Mouse (Mus musculus) neural tube, embryonic 11.5 days (tissue): ENCODE data around the gene Pou2f1. TPM values are rescaled to one million over a fixed set of nuclear protein-coding genes. Genes with fewer than 3 reads are reported as not detected.

Source experiments
- ATAC-seq: fragments of 200-750 bp; cut with Nextera tagmentation; 2 replicates; pipeline ENCODE4 v1.8.0; 2017; ENCODE audit warnings: moderate number of reproducible peaks, mild to moderate bottlenecking, moderate TSS enrichment, moderate library complexity; ENCODE audit not compliant: insufficient read depth, low FRiP score, low TSS enrichment
- DNase-seq: peaks from one replicate; pipeline ENCODE4 v3.0.0-alpha.2; 2015; ENCODE audit warnings: low spot score
- H3K27ac ChIP-seq: fragments of 300-500 bp; sonication (generic); 2 replicates; pipeline ENCODE4 v1.5.1; 2014; ENCODE audit warnings: low read depth, mild to moderate bottlenecking, low read length
- H3K27me3 ChIP-seq: fragments of 300-500 bp; sonication (generic); 2 replicates; pipeline ENCODE4 v1.6.1; 2014; ENCODE audit warnings: mild to moderate bottlenecking, low read length, mixed read lengths; ENCODE audit not compliant: control insufficient read depth, insufficient read depth
- H3K36me3 ChIP-seq: fragments of 300-500 bp; sonication (generic); 2 replicates; pipeline ENCODE4 v1.6.1; 2014; ENCODE audit warnings: mild to moderate bottlenecking, low read length, moderate library complexity, mixed read lengths; ENCODE audit not compliant: control insufficient read depth, insufficient read depth
- H3K4me1 ChIP-seq: fragments of 300-500 bp; sonication (generic); 2 replicates; pipeline ENCODE4 v1.6.1; 2014; ENCODE audit warnings: low read length, mixed read lengths; ENCODE audit not compliant: control insufficient read depth, insufficient read depth
- H3K4me2 ChIP-seq: fragments of 300-500 bp; sonication (generic); 2 replicates; pipeline ENCODE4 v1.6.1; 2014; ENCODE audit warnings: low read depth, mild to moderate bottlenecking, moderate library complexity
- H3K4me3 ChIP-seq: fragments of 300-500 bp; sonication (generic); 2 replicates; pipeline ENCODE4 v1.5.1; 2014; ENCODE audit warnings: low read depth, low read length
- H3K9ac ChIP-seq: fragments of 300-500 bp; sonication (generic); 2 replicates; pipeline ENCODE4 v1.6.1; 2014; ENCODE audit warnings: mild to moderate bottlenecking, low read length
- H3K9me3 ChIP-seq: fragments of 300-500 bp; sonication (generic); 2 replicates; pipeline ENCODE4 v1.6.1; 2016; ENCODE audit warnings: low read length; ENCODE audit not compliant: control insufficient read depth
- WGBS: fragments of 180-500 bp; shearing (Covaris S2); extraction: QIAGEN DNeasy Blood & Tissue Kit; methylation state at CpG from one replicate; pipeline ENCODE4 v1.1.7; 2014; 5-methylcytosine and 5-hydroxymethylcytosine counted together
- polyA plus RNA-seq: library from polyadenylated mRNA; unstranded; fragments of >200 nt; fragmentation: Nextera tagmentation; extraction: Ambion mirVana; gene quantifications from 2 replicates; pipeline ENCODE4 v1.2.1, GENCODE M21; 2014

The Pou2f1 gene
- polyA plus RNA-seq, 1 experiment from 2014 or later, result 27.5 TPM

DNA sequence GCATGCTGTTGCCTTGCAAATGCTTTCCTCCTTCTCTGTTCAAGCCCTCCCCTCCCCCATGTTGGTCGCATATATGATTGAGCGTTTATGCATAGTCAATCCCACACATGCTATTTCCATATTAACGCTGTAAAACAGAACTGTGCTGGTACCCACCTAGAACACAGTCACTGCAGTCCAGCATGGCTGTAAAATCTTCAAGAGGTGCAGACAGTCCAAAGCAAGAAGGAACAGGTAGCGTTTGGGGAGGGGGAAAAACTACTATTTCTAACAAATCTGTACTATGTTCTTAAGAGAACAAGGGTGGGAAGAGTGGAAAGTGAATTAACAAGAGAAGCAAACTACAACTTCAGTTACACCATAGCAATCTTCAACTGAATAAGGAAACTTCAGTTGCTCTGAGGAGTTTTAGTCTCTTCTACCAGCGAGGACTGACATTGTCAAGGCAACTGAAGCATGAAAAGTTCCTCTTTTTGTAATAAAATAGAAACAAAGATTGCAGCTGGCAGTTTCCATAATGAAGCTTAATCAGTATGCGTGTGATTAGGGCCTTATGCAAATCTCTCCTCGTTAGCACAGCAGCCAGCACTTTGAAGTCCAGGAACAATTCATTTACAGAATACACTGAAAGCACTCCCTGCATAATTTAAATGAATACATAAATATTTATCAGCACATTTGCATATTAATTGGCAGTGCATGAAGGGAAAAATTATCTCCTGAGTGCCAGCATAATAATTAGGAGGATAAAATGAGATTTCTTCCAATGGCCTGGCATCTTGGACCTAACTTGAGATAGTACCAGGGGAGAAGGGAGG lies 67.6 kb downstream of the Pou2f1 start:
- Histone ChIP-seq H3K27ac (no peak overlapping the region), H3K36me3 (no peaks in the 10 kb centered on the region), H3K9ac (no peak overlapping the region), H3K27me3 (no peaks in the 10 kb centered on the region), H3K4me3 (no peak overlapping the region), H3K9me3 (no peaks in the 10 kb centered on the region), H3K4me1 (peaks cover 12% of the 10 kb centered on the region), H3K4me2 (no peak overlapping the region)
- peak; percentile 97 for ATAC-seq
- peak; percentile 37 for DNase-seq
- WGBS, result 54% methylated on average over 7 of the region's 7 CpGs

DNA sequence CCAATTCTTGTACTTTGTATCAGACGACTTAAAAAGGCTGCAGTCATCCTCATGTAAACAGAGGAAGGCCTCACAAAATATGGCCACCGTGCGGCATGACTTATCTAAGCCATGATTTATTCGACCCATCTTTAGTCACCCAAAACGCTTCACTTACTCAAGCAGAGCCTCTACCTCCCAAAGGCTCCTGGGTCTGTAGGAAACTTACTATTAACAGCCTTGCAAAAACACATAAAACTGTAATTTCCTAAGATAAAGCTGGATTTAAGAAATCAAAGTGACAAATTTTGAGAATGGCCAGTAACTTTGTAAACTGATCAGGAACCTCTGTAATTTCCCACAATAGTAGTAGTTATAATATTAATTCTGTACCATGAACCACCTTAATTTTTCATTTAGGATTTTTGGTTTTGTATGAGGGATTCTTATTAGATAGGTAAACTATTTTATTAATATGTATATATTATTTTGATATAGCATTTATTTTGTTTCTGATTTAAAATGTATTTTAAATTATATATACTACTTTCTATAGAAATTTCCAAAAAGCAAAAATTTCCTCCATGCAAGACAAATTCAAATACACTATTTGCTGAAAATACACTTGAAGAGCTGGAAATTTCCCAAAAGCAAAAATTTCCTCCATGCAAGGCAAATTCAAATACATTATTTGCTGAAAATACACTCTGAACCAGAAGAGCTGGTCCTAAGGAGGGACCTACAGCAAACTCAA lies 68.4 kb downstream of the Pou2f1 start:
- no peak overlapping the region for H3K4me3 ChIP-seq

DNA sequence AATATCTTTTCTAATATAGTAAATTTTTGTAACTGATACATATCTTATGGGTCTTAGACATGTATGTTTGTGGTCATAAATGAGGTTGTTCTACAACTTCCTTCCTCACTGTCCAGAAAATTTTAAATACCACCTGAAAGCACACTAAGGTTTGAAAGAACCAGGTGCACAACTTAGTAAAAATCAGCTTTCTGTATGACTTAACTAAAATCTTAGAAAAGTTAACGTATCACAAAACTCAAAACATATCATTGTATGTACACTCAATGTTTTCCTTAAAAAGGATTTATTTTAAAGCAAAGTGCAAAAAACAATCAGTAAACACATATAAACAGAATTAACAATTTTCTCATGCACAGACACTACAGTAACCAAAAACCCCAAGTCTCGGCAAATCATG lies 69.6 kb downstream of the Pou2f1 start:
- H3K4me1 ChIP-seq, result peaks cover 12% of the 10 kb centered on the region
- no peaks in the 10 kb centered on the region for H3K9me3 ChIP-seq
- no peak overlapping the region for H3K4me3 ChIP-seq
- H3K4me2 ChIP-seq, result no peak overlapping the region
- H3K27ac ChIP-seq, result no peak overlapping the region
- ATAC-seq (no peak), DNase-seq (no peak)
- H3K9ac ChIP-seq, result no peak overlapping the region
- H3K36me3 ChIP-seq, result no peaks in the 10 kb centered on the region
- WGBS, result 96% methylated on average over 2 of the region's 2 CpGs
- H3K27me3 ChIP-seq, result no peaks in the 10 kb centered on the region

More for the DNA sequence above, 68.4 kb downstream of the Pou2f1 start:
- WGBS, result 73% methylated on average over 5 of the region's 5 CpGs
- no peaks in the 10 kb centered on the region for H3K27me3 ChIP-seq
- ATAC-seq (no peak), DNase-seq (no peak)
- no peaks in the 10 kb centered on the region for H3K9me3 ChIP-seq
- H3K4me2 ChIP-seq, result no peak overlapping the region
- peaks cover 12% of the 10 kb centered on the region for H3K4me1 ChIP-seq
- H3K36me3 ChIP-seq, result no peaks in the 10 kb centered on the region
- no peak overlapping the region for H3K9ac ChIP-seq
- H3K27ac ChIP-seq, result no peak overlapping the region

DNA sequence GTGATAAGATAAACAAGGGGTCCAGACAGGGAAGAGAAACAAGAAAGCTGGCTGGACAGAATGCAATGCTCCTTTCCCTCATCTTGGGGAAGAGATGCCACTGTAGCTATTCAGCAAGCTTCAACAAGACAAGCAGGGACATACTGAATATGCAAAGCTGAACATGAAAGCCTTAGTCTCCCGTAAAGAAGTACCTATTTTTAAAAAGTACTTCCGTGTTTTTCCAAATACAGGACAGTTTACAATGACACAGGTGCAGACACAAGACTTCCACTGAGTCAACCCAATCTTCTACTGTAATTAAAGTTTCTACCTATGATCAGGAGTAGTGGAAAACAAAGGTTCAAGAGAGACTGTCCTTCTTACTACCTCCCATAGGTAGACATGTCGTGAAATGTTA lies 72.0 kb downstream of the Pou2f1 start:
- Histone ChIP-seq H3K4me2 (no peak overlapping the region), H3K27ac (no peak overlapping the region), H3K27me3 (no peaks in the 10 kb centered on the region), H3K4me1 (peaks cover 11% of the 10 kb centered on the region), H3K4me3 (no peak overlapping the region), H3K36me3 (no peaks in the 10 kb centered on the region), H3K9me3 (no peaks in the 10 kb centered on the region), H3K9ac (no peak overlapping the region)
- ATAC-seq, result no peak
- DNase-seq, result no peak
- WGBS, result 86% methylated on average over 3 of the region's 3 CpGs

DNA sequence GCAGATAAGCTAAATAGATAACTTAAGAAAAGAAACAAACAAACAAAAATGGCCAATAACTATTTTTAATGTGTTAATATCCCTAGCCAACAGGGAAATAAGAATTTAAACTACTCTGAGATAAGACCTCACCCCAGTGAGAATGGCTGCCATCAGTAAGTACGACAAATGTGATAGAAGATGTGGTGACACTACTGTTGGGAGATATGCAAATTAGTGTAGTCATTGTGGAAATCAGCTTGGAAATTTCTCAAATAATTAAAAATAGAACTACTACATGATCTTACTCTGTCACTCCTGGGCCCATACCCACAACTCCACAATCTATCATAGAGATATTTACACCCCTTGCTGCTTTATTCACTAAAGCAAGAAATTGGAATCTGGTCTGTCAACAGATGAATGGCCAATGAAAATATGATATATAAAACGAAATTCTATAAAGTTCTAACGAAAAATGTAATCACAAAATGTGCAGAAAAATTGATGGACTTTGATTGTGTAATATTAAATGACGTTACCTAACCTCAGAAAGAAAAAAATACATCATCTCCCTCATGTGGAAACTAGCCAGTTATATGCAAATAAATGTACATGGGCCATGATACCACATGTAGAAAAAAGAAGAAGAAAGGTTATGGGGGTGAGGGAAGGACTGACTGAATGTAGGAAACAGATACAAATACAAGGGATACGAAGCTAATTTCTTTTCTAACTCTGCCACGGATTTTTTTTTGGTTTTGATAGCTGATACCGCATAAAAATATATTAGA lies 74.8 kb downstream of the Pou2f1 start:
- no peak for DNase-seq
- WGBS, result 91% methylated on average over 7 of the region's 7 CpGs
- ATAC-seq, result no peak
- Histone ChIP-seq H3K27me3 (no peaks in the 10 kb centered on the region), H3K4me2 (no peak overlapping the region), H3K27ac (no peak overlapping the region), H3K4me1 (no peaks in the 10 kb centered on the region), H3K9me3 (no peaks in the 10 kb centered on the region), H3K36me3 (no peaks in the 10 kb centered on the region), H3K4me3 (no peak overlapping the region), H3K9ac (no peak overlapping the region)

DNA sequence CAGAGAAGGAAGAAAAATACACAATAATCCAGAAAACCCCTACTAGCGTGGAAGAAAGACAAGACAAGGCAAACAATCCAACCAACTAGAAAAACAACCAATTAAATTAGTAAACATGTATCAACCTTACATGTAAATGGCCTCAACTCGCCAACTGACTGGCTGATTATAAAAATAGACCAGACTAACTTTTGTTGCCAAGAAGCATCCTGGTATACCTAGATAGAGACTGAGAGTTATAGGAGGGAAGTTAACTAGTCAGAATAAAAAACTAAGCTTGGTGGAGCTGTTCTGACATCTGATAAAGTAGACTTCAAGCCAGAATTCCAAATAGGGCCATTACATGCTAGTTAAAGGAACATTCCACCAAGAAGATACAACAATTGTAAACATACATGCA lies 77.3 kb downstream of the Pou2f1 start:
- Histone ChIP-seq H3K4me3 (no peak overlapping the region), H3K27ac (no peak overlapping the region), H3K4me1 (no peaks in the 10 kb centered on the region), H3K9ac (no peak overlapping the region), H3K9me3 (no peaks in the 10 kb centered on the region), H3K4me2 (no peak overlapping the region), H3K36me3 (no peaks in the 10 kb centered on the region), H3K27me3 (no peaks in the 10 kb centered on the region)
- 90% methylated on average over 2 of the region's 2 CpGs for WGBS
- ATAC-seq (no peak), DNase-seq (no peak)

DNA sequence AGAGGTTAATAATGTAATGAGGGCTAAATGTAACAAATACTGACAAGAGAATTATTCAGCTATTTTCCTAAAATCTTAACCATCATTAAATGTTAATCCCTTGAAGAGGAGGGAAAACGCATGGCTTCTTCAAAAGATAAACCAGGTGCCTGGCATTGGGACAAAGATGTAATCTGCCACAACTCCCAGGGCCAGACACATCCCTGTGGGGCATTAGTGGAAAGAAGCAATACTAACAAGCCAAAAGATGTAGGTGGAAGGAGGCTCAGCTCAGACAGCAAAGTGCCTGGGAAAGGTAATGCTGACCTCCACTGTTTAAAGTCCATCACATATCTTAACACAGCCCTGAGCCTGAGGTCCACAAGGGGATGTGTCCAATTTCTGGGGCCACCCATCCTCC lies 80.0 kb downstream of the Pou2f1 start:
- Histone ChIP-seq H3K9me3 (no peaks in the 10 kb centered on the region), H3K4me1 (no peaks in the 10 kb centered on the region), H3K36me3 (no peaks in the 10 kb centered on the region), H3K27me3 (no peaks in the 10 kb centered on the region), H3K4me2 (no peak overlapping the region), H3K4me3 (no peak overlapping the region), H3K9ac (no peak overlapping the region), H3K27ac (no peak overlapping the region)
- WGBS, result 86% methylated on average over 1 of the region's 1 CpGs
- DNase-seq (no peak), ATAC-seq (no peak)

DNA sequence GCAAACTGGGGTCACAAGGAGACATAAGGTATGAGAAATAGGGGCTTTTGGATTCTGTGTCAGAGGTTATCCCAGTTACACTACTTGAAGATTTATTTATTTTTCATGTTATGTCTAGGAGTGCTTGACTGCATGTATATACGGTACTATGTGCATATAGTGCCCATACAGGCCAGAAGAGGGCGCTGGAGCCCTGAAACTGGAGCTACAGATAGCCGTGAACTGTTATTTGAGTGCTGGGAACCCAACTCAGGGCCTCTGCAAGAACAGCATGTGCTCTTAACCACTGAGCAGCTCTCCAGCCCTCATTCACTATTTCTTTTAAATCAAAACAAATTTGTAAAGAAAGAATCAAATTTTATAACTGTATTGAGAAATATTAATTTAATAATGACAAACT lies 81.5 kb downstream of the Pou2f1 start:
- Histone ChIP-seq H3K9ac (no peak overlapping the region), H3K36me3 (peaks cover 3% of the 10 kb centered on the region; the same call in 1 of the 2 replicates), H3K4me2 (no peak overlapping the region), H3K27me3 (no peaks in the 10 kb centered on the region), H3K9me3 (no peaks in the 10 kb centered on the region), H3K4me1 (no peaks in the 10 kb centered on the region), H3K27ac (no peak overlapping the region), H3K4me3 (no peak overlapping the region)
- WGBS, result 76% methylated on average over 3 of the region's 3 CpGs
- ATAC-seq, result no peak
- DNase-seq, result no peak
